Mouse (Mus musculus): ENCODE measurements around the gene Ttc7b. TPM values are rescaled to one million over a fixed set of nuclear protein-coding genes. Genes with fewer than 3 reads are reported as not detected.
A peak's percentile ranks its signal among the peaks of the same experiment; 100 is the strongest.

Gene Ttc7b
- polyA plus RNA-seq, 1 experiment = 9.2 TPM

DNA sequence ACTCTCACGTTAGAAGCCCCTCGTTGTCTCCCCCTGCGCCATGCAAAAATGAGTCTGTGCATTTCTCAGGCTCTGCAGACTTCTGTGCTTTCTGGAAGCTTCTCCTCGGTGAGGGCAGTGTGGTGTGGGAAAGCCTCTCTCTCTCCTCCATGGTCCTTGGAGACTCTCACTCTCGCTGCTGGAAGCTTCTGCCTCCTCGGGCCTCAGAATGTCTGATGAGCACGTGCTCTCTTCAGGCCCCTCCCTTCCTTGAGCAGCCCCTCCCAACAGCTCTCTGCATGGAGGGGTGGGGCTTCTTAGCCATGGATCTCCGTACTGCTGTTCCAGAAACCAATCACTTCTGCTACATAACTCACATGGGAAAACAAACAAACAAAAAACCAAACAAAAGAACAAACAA, 242.3 kb downstream of the Ttc7b start:
- H3K79me2 ChIP-seq (ENCODE audit: control insufficient read depth, insufficient read depth) = no peaks in the 10 kb centered on the region
- no peaks in the 10 kb centered on the region for H3K36me3 ChIP-seq (ENCODE audit: control insufficient read depth, insufficient read depth)
- no peaks in the 10 kb centered on the region for H3K79me3 ChIP-seq (ENCODE audit: low read depth)
- H3ac ChIP-seq (ENCODE audit: control insufficient read depth, insufficient read length, low read depth) = no peak overlapping the region
- no peak for TF ChIP-seq CEBPB (IDR thresholded peaks at IDR 0.05; ENCODE audit: low read depth)
- no peak for TF ChIP-seq MYOG (IDR thresholded peaks at IDR 0.05; ENCODE audit: control insufficient read depth, extremely low read depth, insufficient read length)
- no peak for TF ChIP-seq CTCF (IDR thresholded peaks at IDR 0.05; ENCODE audit: control insufficient read depth, insufficient read depth, insufficient read length)
- TF ChIP-seq FOSL1 (IDR thresholded peaks at IDR 0.05; ENCODE audit: insufficient read depth, low read length, poor library complexity, severe bottlenecking) = no peak
- no peak for TF ChIP-seq MAX (IDR thresholded peaks at IDR 0.05)
- TF ChIP-seq MYOD1 (IDR thresholded peaks at IDR 0.05; ENCODE audit: control insufficient read depth, insufficient read length, low read depth) = no peak
- no peak for TF ChIP-seq USF1 (IDR thresholded peaks at IDR 0.05; ENCODE audit: low read depth)
- no peaks in the 10 kb centered on the region for H3K27me3 ChIP-seq (ENCODE audit: control insufficient read depth, insufficient read depth, insufficient read length)
- no peak overlapping the region for H3K4me3 ChIP-seq (ENCODE audit: insufficient read depth, poor library complexity, severe bottlenecking)

DNA sequence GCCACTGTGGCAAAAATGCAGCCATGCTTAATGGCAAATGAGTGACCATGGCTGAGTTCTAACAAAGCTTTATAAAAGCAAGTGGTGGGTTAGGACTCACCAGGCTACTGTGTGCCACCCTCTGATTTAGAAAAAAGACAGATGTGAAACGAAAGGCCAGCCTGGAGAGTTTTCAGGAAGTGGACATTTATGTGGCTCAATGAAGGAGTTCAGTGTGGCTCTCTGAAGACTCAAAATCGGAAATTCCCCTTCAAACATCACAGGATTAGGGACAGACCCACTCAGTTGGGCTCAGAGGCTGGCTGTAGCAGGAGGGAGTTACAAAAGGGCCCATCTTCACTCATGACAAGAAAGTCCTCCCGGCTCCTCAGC, 243.1 kb downstream of the Ttc7b start:
- H3ac ChIP-seq (ENCODE audit: control insufficient read depth, insufficient read length, low read depth) = no peak overlapping the region
- no peaks in the 10 kb centered on the region for H3K79me3 ChIP-seq (ENCODE audit: low read depth)
- H3K27me3 ChIP-seq (ENCODE audit: control insufficient read depth, insufficient read depth, insufficient read length) = no peaks in the 10 kb centered on the region
- H3K79me2 ChIP-seq (ENCODE audit: control insufficient read depth, insufficient read depth) = no peaks in the 10 kb centered on the region
- no peak overlapping the region for H3K4me3 ChIP-seq (ENCODE audit: insufficient read depth, poor library complexity, severe bottlenecking)
- H3K36me3 ChIP-seq (ENCODE audit: control insufficient read depth, insufficient read depth) = no peaks in the 10 kb centered on the region
- no peak for TF ChIP-seq FOSL1 (IDR thresholded peaks at IDR 0.05; ENCODE audit: insufficient read depth, low read length, poor library complexity, severe bottlenecking)
- no peak for TF ChIP-seq MYOG (IDR thresholded peaks at IDR 0.05; ENCODE audit: control insufficient read depth, extremely low read depth, insufficient read length)

DNA sequence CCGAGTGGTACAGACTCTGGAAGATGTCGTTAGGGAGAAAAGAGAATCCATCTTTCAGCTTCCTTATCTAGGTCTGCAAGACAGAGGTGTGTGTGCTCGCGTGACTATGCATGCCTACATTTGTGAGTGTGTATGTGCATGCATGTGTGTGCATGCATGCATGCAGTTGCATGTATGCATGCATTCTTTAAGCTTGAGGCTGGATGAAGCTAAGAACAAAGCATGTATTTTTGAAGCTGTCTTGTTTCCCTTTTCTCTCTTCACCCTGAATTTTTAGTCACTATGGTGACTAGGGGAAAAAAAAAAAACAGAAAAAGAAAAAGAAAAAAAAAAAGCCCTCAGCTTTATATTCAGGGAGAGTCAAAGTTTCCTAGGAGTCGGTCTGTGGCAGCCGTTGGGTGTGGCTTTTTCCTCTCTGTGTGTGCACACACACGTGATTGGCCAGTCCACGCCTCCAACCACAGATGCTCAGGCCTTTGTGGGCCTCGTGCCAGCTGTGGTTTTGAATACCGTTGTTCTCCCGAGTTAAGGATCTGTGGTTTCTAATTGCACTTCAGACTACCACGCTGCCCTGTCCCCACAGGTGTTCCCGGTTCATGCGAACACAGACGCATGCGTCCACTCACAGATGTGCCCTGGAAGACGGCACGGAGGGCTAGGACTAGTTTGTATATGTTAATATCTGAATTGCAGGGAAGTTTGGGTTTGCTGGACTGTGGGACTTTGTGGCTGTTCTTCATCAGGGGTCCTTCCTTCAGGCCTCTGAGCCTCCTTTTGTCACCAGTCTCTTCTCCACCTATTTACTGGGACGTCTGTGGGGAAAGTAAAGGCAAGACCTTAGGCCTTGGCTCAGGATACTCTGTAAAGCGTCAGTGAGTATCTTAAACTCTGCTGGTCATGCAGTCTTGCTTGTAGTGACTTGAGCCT, 243.8 kb downstream of the Ttc7b start:
- Histone ChIP-seq H3K4me3 (ENCODE audit: insufficient read depth, poor library complexity, severe bottlenecking) (no peak overlapping the region), H3K36me3 (ENCODE audit: control insufficient read depth, insufficient read depth) (no peaks in the 10 kb centered on the region), H3K79me3 (ENCODE audit: low read depth) (no peaks in the 10 kb centered on the region), H3K79me2 (ENCODE audit: control insufficient read depth, insufficient read depth) (no peaks in the 10 kb centered on the region), H3ac (ENCODE audit: control insufficient read depth, insufficient read length, low read depth) (peak overlapping the region; percentile 1), H3K27me3 (ENCODE audit: control insufficient read depth, insufficient read depth, insufficient read length) (no peaks in the 10 kb centered on the region)
- peak; percentile 73 for TF ChIP-seq MYOD1 (IDR thresholded peaks at IDR 0.05; ENCODE audit: control insufficient read depth, insufficient read length, low read depth)
- TF ChIP-seq MAX (IDR thresholded peaks at IDR 0.05) = peak; percentile 79
- no peak for TF ChIP-seq FOSL1 (IDR thresholded peaks at IDR 0.05; ENCODE audit: insufficient read depth, low read length, poor library complexity, severe bottlenecking)
- TF ChIP-seq USF1 (IDR thresholded peaks at IDR 0.05; ENCODE audit: low read depth) = peak; percentile 87
- TF ChIP-seq MYOG (IDR thresholded peaks at IDR 0.05; ENCODE audit: control insufficient read depth, extremely low read depth, insufficient read length) = no peak
- no peak for TF ChIP-seq CEBPB (IDR thresholded peaks at IDR 0.05; ENCODE audit: low read depth)
- TF ChIP-seq CTCF (IDR thresholded peaks at IDR 0.05; ENCODE audit: control insufficient read depth, insufficient read depth, insufficient read length) = no peak

DNA sequence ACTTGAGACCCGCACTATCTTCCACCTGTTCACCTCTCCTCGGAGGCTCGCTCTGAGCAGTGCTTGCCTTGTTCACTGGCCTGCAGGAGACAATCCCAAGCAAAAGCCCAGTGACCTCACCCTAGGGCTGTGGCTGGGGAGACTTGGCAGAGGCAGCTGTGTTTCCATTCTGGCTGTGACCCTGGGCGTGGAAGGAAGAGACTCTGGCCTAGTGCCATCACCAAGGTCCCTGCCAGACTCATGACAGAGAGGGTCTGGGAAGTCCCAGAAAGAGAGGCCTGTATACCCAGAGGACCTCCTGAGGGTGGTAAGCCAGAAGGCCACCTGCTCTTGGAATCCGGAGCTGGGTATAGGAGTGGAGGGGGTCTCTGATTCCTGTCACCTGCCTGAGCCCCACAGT, 244.8 kb downstream of the Ttc7b start:
- Histone ChIP-seq H3K79me3 (ENCODE audit: low read depth) (no peaks in the 10 kb centered on the region), H3K4me3 (ENCODE audit: insufficient read depth, poor library complexity, severe bottlenecking) (no peak overlapping the region)
- TF ChIP-seq CTCF (IDR thresholded peaks at IDR 0.05; ENCODE audit: control insufficient read depth, insufficient read depth, insufficient read length) (no peak), CEBPB (IDR thresholded peaks at IDR 0.05; ENCODE audit: low read depth) (no peak), MYOD1 (IDR thresholded peaks at IDR 0.05; ENCODE audit: control insufficient read depth, insufficient read length, low read depth) (peak; percentile 63)

DNA sequence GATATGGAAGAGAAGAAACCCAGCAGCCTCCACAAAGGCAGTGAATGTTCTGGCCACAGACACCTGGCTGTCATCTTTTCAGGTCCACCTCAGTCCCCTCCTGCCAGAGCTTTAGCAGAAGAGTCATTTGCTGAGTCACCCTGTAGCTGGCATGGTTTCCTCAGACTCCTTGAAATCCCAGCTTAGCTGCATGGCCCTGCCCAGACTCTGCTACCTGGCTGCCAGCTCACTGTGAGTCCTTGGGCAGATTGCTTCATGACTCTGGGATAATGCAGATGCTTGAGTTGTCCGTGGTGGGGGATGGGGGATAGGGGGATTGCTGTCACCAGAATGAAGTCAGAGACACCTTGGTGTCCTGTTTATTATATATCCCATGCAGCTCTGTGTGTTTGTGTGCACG, 247.6 kb downstream of the Ttc7b start:
- Histone ChIP-seq H3ac (ENCODE audit: control insufficient read depth, insufficient read length, low read depth) (no peak overlapping the region), H3K27me3 (ENCODE audit: control insufficient read depth, insufficient read depth, insufficient read length) (no peaks in the 10 kb centered on the region), H3K79me3 (ENCODE audit: low read depth) (no peaks in the 10 kb centered on the region), H3K36me3 (ENCODE audit: control insufficient read depth, insufficient read depth) (no peaks in the 10 kb centered on the region), H3K79me2 (ENCODE audit: control insufficient read depth, insufficient read depth) (no peaks in the 10 kb centered on the region), H3K4me3 (ENCODE audit: insufficient read depth, poor library complexity, severe bottlenecking) (no peak overlapping the region)
- no peak for TF ChIP-seq MYOD1 (IDR thresholded peaks at IDR 0.05; ENCODE audit: control insufficient read depth, insufficient read length, low read depth)
- TF ChIP-seq USF1 (IDR thresholded peaks at IDR 0.05; ENCODE audit: low read depth) = no peak
- TF ChIP-seq CTCF (IDR thresholded peaks at IDR 0.05; ENCODE audit: control insufficient read depth, insufficient read depth, insufficient read length) = no peak
- no peak for TF ChIP-seq MYOG (IDR thresholded peaks at IDR 0.05; ENCODE audit: control insufficient read depth, extremely low read depth, insufficient read length)
- no peak for TF ChIP-seq MAX (IDR thresholded peaks at IDR 0.05)
- no peak for TF ChIP-seq FOSL1 (IDR thresholded peaks at IDR 0.05; ENCODE audit: insufficient read depth, low read length, poor library complexity, severe bottlenecking)
- TF ChIP-seq CEBPB (IDR thresholded peaks at IDR 0.05; ENCODE audit: low read depth) = peak; percentile 72

More for the DNA sequence above, 244.8 kb downstream of the Ttc7b start:
- H3K36me3 ChIP-seq (ENCODE audit: control insufficient read depth, insufficient read depth) = no peaks in the 10 kb centered on the region
- no peak overlapping the region for H3ac ChIP-seq (ENCODE audit: control insufficient read depth, insufficient read length, low read depth)
- no peaks in the 10 kb centered on the region for H3K27me3 ChIP-seq (ENCODE audit: control insufficient read depth, insufficient read depth, insufficient read length)
- H3K79me2 ChIP-seq (ENCODE audit: control insufficient read depth, insufficient read depth) = no peaks in the 10 kb centered on the region

All from C2C12 (cell line).